Mouse (Mus musculus) liver, embryonic 14.5 days (tissue): ENCODE results near the gene Rufy2. TPM values are rescaled to one million over a fixed set of nuclear protein-coding genes. Genes with fewer than 3 reads are reported as not detected.
"Not testable (repeated sequence)": the region's sequence is repeated elsewhere in the genome, so short reads cannot be mapped to it uniquely, and the experiment has no call there.

Experiments used
- ATAC-seq: fragments of 200-750 bp; cut with Nextera tagmentation; 2 replicates; pipeline ENCODE4 v1.8.0; 2017; ENCODE audit warnings: moderate number of reproducible peaks, mild to moderate bottlenecking, moderate library complexity; ENCODE audit not compliant: insufficient read depth
- DNase-seq, 3 experiments: peaks; one replicate each; pipeline ENCODE4 v3.0.0-alpha.2; 2012 to 2013; ENCODE audit warnings: low read depth in 3 of 3, low spot score in 3 of 3
- H3K27ac ChIP-seq: fragments of 300-500 bp; sonication (generic); 2 replicates; pipeline ENCODE4 v1.5.1; 2014; ENCODE audit warnings: moderate library complexity, mild to moderate bottlenecking, control low read depth, inconsistent platforms
- H3K27me3 ChIP-seq: fragments of 300-500 bp; sonication (generic); 2 replicates; pipeline ENCODE4 v1.6.1; 2014; ENCODE audit warnings: mild to moderate bottlenecking, low read length, moderate library complexity; ENCODE audit not compliant: control insufficient read depth, insufficient read depth
- H3K36me3 ChIP-seq: fragments of 300-500 bp; sonication (generic); replicated peaks from 2 replicates; pipeline ENCODE4 v1.6.1; 2014; ENCODE audit warnings: low read depth; ENCODE audit not compliant: control insufficient read depth, insufficient read depth
- H3K4me1 ChIP-seq, 2 experiments: fragments of 200-500 bp in 1 of 2; fragments of 300-500 bp in 1 of 2; sonication (generic) in 1 of 2; replicated peaks; 2 replicates each; pipeline ENCODE4 v1.6.1; 2012 to 2014; ENCODE audit warnings: antibody characterized with exemption in 1 of 2, inconsistent platforms in 1 of 2, low read length in 1 of 2; ENCODE audit not compliant: control insufficient read depth in 2 of 2, insufficient read depth in 2 of 2
- H3K4me2 ChIP-seq: fragments of 300-500 bp; sonication (generic); 2 replicates; pipeline ENCODE4 v1.6.1; 2014; ENCODE audit warnings: low read depth, mild to moderate bottlenecking, control low read depth, moderate library complexity
- H3K4me3 ChIP-seq, 2 experiments: fragments of 200-500 bp in 1 of 2; fragments of 300-500 bp in 1 of 2; sonication (generic) in 1 of 2; 2 replicates each; pipeline ENCODE4 v1.5.1; 2012 to 2014; ENCODE audit warnings: low read depth in 2 of 2, low read length in 2 of 2, mild to moderate bottlenecking in 2 of 2, control low read depth in 1 of 2, inconsistent platforms in 1 of 2, moderate library complexity in 1 of 2; ENCODE audit not compliant: insufficient read depth in 1 of 2
- H3K9ac ChIP-seq: fragments of 300-500 bp; sonication (generic); replicated peaks from 2 replicates; pipeline ENCODE4 v1.6.1; 2014; ENCODE audit warnings: mild to moderate bottlenecking, control low read depth, moderate library complexity
- H3K9me3 ChIP-seq: fragments of 300-500 bp; sonication (generic); 2 replicates; pipeline ENCODE4 v1.6.1; 2016; ENCODE audit warnings: low read length, mixed read lengths; ENCODE audit not compliant: control insufficient read depth
- CTCF ChIP-seq: IDR thresholded peaks from 2 replicates; pipeline ENCODE4 v1.5.1; 2016; ENCODE audit warnings: antibody characterized with exemption, low read depth, control low read depth
- EP300 ChIP-seq: IDR thresholded peaks from 2 replicates; pipeline ENCODE4 v1.6.1; 2016; ENCODE audit warnings: antibody characterized with exemption, low read depth
- WGBS: fragments of 180-500 bp; shearing (Covaris S2); extraction: QIAGEN DNeasy Blood & Tissue Kit; methylation state at CpG from one replicate; pipeline ENCODE4 v1.1.7; 2014; ENCODE audit not compliant: insufficient replicate concordance; 5-methylcytosine and 5-hydroxymethylcytosine counted together
- polyA plus RNA-seq, 2 experiments: library from polyadenylated mRNA; depleted of rRNA in 1 of 2; stranded (reverse) in 1 of 2; unstranded in 1 of 2; fragments of >200 nt; fragmentation: Nextera tagmentation in 1 of 2; extraction: Ambion mirVana in 1 of 2; gene quantifications; 2 replicates each; pipeline versions ENCODE4 v1.2.1 to v1.2.3; 2012 to 2014

Gene Rufy2
- polyA plus RNA-seq, 2 experiments: 1.1 to 1.3 TPM

- DNase-seq: no peak
- H3K27ac ChIP-seq: no peak overlapping the region
- H3K4me1 ChIP-seq: no peaks in the 10 kb centered on the region
- H3K4me2 ChIP-seq: no peak overlapping the region
- TF ChIP-seq CTCF: no peak
- no peak for TF ChIP-seq EP300
- no peaks in the 10 kb centered on the region for H3K27me3 ChIP-seq
- no peak overlapping the region for H3K9ac ChIP-seq
- WGBS: 55% methylated on average over 6 of the region's 6 CpGs
- H3K36me3 ChIP-seq: no peaks in the 10 kb centered on the region
- ATAC-seq: no peak
- H3K9me3 ChIP-seq: no peaks in the 10 kb centered on the region
- no peak overlapping the region for H3K4me3 ChIP-seq
Measured at GRCm38 (mm10) chr10:63052011-63052410, 72.0 kb downstream of the Rufy2 start.

DNA sequence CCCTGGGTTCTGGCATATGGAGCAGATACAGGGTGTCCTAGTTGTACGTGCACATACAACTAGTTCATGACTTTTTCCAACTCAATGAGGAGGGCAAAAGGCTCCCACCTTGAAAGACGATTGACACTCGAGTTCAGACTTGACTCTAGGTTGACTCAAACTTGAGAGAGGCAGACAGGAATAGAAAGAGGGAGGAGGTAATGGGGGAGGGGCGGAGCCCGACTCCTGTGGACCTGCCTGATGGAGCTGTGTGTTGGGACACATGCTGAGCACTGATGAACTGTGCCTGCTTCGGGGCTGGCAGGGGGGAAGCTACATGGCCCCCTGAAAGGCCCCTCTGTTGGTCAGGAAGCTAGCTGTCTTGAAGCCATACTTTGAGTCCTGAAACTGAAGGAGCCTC lies 73.0 kb downstream of the Rufy2 start:
- WGBS: 44% methylated on average over 6 of the region's 6 CpGs
- Histone ChIP-seq H3K9ac (no peak overlapping the region), H3K27me3 (no peaks in the 10 kb centered on the region), H3K4me2 (no peak overlapping the region), H3K9me3 (no peaks in the 10 kb centered on the region), H3K36me3 (no peaks in the 10 kb centered on the region), H3K27ac (no peak overlapping the region), H3K4me3 (no peak overlapping the region), H3K4me1 (no peaks in the 10 kb centered on the region)
- TF ChIP-seq CTCF (no peak), EP300 (no peak)
- DNase-seq: no peak
- ATAC-seq: no peak

GRCm38 (mm10) chr10:63054071-63054470 lies 74.0 kb downstream of the Rufy2 start:
- not testable (repeated sequence) for H3K4me2 ChIP-seq, H3K27ac ChIP-seq, ATAC-seq, H3K36me3 ChIP-seq, H3K9ac ChIP-seq, H3K27me3 ChIP-seq, H3K9me3 ChIP-seq, H3K4me1 ChIP-seq, H3K4me3 ChIP-seq, DNase-seq
- 62% methylated on average over 6 of the region's 6 CpGs for WGBS

DNA sequence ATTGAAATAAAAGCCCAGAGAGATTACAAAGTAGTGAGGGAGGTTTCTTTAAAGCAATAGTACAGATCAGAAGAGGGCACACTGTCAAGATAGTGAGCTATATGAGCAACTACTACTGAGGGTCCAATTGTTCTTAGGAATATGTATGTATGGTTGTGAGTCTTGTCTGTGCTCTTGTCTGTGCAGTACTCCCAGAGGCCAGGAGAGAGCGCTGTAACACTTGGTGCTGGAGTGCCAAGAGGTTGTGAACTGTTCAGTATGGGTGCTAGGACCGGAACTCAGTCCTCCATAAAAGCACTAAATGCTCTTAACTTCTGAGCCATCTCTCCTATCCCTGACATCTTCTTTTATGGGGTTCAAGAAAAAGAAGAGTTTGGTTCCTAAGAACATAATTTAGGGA lies 74.6 kb downstream of the Rufy2 start:
- DNase-seq (no peak), ATAC-seq (no peak)
- Histone ChIP-seq H3K36me3 (no peaks in the 10 kb centered on the region), H3K4me3 (no peak overlapping the region), H3K4me2 (no peak overlapping the region), H3K4me1 (no peaks in the 10 kb centered on the region), H3K9ac (no peak overlapping the region), H3K27ac (no peak overlapping the region), H3K27me3 (no peaks in the 10 kb centered on the region), H3K9me3 (no peaks in the 10 kb centered on the region)
- TF ChIP-seq CTCF (peak; percentile 47), EP300 (no peak)
- WGBS: 58% methylated on average over 2 of the region's 2 CpGs

GRCm38 (mm10) chr10:63056966-63057750 lies 77.1 kb downstream of the Rufy2 start:
- ATAC-seq: no peak
- H3K4me2 ChIP-seq: no peak overlapping the region
- no peaks in the 10 kb centered on the region for H3K27me3 ChIP-seq
- 38% methylated on average over 24 of the region's 24 CpGs for WGBS
- no peak overlapping the region for H3K4me3 ChIP-seq
- TF ChIP-seq CTCF: no peak
- 0 out of 4 replicates have a peak, but pooled peaks cover 0 to 2% of the 10 kb centered on the region in 2 experiments for H3K4me1 ChIP-seq
- no peaks in the 10 kb centered on the region for H3K36me3 ChIP-seq
- DNase-seq: no peak
- H3K27ac ChIP-seq: no peak overlapping the region
- H3K9ac ChIP-seq: no peak overlapping the region
- H3K9me3 ChIP-seq: no peaks in the 10 kb centered on the region
